Mouse (Mus musculus) fibroblast of lung, adult 2 months (primary cell): ENCODE results near the gene Ganab.
"Not testable (repeated sequence)": the region's sequence is repeated elsewhere in the genome, so short reads cannot be mapped to it uniquely, and the experiment has no call there.

Experiments used
- DNase-seq: peaks from one replicate; pipeline ENCODE4 v3.0.0-alpha.2; 2011; ENCODE audit warnings: low read depth

Gene Ganab

GRCm38 (mm10) chr19:8888511-8889385 lies 9.1 kb upstream of the Ganab start, which contains the start of the genes 1810009A15Rik and Gm49416:
TSS of gene 1810009A15Rik (plus strand) at chr19:8888853.
TSS of gene Gm49416 (plus strand) at chr19:8888926.
- peak; percentile 79 for DNase-seq

- no peak for DNase-seq
These were observed 4.8 kb upstream of the Ganab start, which contains the start of gene Ints5 for GRCm38 (mm10) chr19:8892829-8893766. TSS of gene Ints5 (plus strand) at chr19:8893005.

GRCm38 (mm10) chr19:8895397-8895960 lies 2.4 kb upstream of the Ganab start:
- DNase-seq = no peak

DNA sequence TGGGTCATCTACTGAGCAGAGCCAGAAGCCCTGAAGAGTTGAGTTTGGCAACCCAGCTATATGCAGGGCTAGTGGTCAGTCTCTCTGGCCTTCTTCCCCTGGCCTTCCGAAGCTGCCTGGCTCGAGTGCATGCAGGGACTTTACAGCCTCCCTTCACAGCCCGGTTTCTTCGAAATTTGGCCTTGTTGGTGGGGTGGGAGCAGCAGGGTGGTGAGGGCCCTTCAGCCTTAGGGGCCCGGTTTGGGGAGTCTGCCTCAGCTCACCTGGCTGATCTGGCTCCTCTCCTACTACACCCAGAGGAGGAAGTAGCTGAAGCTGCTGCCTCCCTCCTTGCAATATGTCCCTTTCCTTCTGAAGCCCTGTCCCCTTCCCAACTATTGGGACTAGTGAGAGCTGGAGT lies 1.6 kb upstream of the Ganab start:
- DNase-seq = not testable (repeated sequence)

GRCm38 (mm10) chr19:8897211-8897864 lies 533 bp upstream of the Ganab start:
- DNase-seq = not testable (repeated sequence)

- no peak for DNase-seq
These were observed 705 bp downstream of the Ganab start for GRCm38 (mm10) chr19:8898576-8898975.

GRCm38 (mm10) chr19:8899079-8899478 lies 1.2 kb downstream of the Ganab start:
- no peak for DNase-seq

DNA sequence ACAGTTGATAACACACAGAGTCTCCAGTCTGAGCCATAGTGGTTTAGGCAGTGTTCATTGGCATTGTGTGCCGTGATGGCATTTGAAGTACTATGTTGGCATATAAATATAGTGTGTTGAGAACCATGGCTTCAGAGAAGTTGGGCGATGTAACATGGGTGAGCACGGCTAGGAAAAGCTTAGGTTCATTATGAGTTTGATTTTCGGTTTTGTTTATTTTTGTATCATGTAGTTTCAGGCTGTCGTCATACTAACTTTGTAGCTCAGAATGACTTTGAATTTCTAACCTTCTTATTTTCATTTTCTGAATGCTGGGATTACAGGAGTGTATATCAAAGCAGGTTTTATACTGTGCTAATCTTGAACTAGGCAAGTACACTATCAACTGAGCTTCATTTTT lies 5.5 kb downstream of the Ganab start:
- no peak for DNase-seq

- no peak for DNase-seq
These were observed 10.7 kb downstream of the Ganab start for GRCm38 (mm10) chr19:8908531-8908930.

DNA sequence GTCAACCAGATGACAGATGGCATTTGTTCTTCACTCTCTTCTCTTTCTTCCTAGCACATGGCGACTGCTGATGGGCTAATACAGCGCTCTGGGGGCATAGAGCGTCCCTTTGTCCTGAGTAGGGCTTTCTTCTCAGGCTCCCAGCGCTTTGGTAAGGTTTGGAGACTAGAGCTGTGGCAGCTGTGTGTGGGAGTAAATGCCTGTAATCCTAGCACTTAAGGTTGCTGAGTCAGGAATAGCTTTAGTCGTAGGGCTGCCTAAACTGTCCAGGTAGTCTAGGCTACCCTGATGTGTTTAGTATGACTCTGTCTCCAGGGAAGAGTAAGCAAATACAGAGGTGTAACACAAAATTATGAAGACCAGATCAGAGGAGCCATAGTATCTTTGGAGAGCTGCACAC lies 13.9 kb downstream of the Ganab start:
- DNase-seq = no peak

DNA sequence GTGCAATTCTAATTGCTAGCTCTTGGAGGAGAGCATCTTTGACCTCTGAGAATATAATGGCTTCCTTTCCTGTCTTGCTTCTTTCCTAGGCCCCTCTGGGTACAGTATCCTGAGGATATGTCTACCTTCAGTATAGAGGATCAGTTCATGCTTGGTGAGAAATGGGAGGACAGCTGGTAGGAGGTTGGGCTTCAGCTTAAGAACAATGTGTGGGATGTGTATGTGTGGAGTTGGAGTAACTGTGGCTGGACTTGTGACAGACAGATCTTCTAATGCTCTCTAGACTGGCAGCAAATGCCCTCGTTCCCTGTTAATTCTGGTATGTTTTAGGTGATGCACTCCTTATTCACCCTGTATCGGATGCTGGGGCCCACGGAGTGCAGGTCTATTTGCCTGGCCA lies 16.3 kb downstream of the Ganab start:
- DNase-seq = no peak

DNA sequence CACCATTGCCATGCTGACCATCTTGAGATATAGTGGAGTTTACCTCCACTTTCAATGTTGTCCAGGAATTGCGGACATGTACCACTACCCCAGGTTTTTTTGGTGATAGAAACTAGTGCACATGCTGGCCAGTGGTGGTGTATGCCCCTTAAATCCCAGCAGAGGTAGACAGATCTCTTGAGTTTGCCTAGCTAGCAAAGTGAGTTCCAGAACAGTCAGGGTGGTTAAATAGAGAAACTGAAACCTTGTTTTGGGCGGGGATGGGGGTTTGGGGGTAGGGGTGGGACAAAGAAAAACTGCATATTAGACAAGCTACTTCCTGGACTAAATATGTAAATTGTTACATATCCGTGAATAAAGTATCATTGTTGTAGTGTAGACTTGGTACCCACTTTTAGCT lies 21.1 kb downstream of the Ganab start:
- no peak for DNase-seq

- DNase-seq = no peak
These were observed 21.8 kb downstream of the Ganab start for GRCm38 (mm10) chr19:8919684-8920072.

DNA sequence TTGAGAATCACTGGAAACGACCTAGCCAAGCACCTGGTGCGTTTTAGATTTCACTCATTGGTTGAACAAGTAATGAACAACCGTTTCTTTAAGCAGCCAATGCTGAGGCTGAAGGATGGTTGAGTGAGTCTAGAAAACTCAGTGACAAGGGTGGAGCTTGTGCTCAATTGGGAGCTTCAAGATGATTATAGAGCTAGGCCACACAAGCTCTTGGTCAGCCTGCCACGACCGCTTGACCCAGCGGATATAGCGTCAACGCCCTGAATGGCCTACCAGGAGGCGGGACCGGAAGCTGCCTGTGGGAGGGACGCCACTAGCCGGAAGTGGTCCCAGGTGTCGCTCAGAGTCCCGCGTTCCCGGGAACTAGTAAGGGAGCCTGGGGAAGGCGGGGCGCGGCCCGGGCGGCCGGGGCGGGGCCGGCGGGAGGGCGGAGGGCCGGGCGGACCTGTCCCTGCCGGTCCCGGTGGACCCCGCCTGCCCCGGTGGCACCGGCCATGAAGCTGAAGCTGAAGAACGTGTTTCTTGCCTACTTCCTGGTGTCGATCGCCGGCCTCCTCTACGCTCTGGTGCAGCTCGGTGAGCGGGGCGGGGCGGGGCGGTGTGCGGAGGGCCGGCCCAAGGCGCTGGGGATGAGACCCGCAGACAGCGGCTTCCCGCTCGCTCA lies 22.3 kb downstream of the Ganab start, which contains the start of gene B3gat3:
Gene B3gat3, plus strand, starts transcription at position 302 of the 664 bp plus-strand sequence.
- peak; percentile 83 for DNase-seq

DNA sequence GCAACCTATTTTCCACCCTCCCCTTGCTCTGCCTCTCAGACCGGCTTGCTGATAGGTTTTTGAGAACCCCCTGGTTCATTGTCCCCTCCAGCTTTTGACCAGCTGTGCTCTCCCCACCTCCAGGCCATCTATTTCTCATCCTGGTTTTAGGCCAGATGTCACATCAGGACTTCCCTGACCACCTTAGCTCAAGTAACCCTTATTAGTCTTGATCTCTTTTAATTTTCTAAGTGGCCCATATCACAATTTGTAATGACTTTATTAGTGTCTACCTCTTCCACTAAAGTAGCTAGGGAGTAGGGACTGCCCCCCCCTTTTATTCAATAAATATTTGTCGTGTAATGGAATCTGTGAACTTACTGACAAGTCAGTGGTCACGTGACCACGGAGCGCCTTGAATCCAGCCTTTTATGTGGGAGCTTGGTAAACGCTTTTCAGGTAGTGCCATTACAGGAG lies 23.0 kb downstream of the Ganab start:
- no peak for DNase-seq

GRCm38 (mm10) chr19:8921741-8922140 lies 23.9 kb downstream of the Ganab start:
- DNase-seq = no peak

GRCm38 (mm10) chr19:8926766-8927165 lies 28.9 kb downstream of the Ganab start:
- DNase-seq = no peak

DNA sequence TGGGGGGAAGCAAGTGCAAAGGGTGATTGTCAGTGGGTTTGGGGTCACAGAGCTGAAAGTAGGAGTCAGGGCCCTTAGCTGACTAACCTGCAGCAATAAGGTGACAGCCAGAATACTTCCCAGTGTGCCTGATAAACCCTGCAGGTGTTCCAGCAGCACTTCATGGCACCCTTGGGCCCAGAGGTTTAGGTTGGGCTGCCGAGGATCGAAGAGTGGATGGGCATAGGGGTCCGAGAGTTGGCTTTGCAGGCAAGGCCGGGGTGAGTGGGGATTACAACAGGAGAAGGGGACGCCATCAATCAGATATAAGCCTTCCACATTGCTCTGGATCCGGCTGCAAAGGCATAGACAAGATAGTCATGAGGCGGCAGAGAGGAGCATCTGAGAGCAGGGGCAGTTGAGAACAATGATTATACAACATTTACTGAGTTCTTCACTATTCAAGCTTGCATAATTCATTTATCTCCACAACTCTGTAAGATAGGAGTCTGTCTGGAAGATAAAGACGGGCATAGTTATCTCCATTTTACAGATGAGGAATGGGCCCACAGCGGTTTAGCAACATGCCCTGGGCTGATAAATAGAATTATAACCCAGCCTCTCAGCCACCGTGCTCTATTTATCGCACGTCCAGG lies 30.1 kb downstream of the Ganab start:
- no peak for DNase-seq

DNA sequence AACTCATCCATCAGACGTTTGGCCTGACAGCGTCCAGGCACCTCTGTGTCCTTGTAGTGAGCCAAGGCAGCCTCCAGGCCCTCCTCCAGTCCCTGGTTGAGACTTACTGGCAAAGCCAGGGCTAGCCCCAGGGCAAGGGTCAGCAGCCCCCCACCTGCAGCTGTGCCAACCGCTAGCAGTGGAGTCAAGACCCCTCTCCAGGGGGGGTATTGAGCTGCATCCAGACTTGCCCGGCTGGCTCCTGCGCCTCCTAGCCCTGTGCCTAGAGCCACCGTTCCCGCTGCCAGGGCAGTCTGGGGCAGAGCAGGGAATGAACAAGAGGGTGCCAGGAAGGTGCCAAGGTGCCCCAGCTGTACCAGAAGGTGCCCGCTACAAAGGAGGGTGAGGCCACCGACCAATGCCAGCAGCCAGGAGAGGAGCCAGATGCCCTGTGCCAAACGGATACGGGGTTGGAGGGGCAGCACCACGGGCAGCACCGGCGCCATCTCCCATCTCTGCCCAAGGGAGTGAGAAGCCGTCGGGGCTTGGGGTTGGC lies 30.9 kb downstream of the Ganab start:
- no peak for DNase-seq
